26 mouse cellular contexts compared by ENCODE assay signal in the genomic region with DNA sequence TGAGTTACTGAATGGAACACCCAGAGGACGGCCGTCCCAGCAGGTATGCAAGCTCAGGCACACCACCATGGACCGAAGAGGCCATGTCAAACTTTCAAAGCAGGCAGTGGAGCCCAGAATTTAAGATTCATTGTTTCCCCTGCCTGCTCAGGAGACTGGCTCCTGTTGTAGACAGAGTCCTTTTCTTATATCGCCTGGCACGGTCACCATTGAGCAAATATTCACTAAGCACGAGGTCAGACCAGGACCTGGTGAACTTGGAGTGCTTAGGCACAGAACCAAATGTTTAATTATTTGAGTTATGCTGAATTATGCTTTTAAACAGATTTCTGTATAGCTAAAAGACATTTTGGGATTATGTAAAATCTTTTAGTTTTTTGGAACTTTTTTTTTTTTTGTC. TPM values are rescaled to one million over a fixed set of nuclear protein-coding genes. Genes with fewer than 3 reads are reported as not detected.
DNase-seq lines count a peak whose midpoint lies in the region; ATAC-seq and TF ChIP-seq lines count a peak whose summit lies in the region.
"Had no signal": no experiment of that assay in that cellular context is flagged by ENCODE, and none has a peak within 500 bp of the region (broad histone marks: within the 10 kb centered on the region; RNA-seq: fewer than 3 reads in every experiment).

No protein-coding gene starts in this region.

- peaks cover 59% of the 10 kb centered on the region for H3K4me1 ChIP-seq in liver, embryonic 12.5 days
- H3K4me1 ChIP-seq in liver, embryonic 11.5 days (replicated peaks; ENCODE audit: control insufficient read depth, insufficient read depth, low read length), result peaks cover 3% of the 10 kb centered on the region
- H3K4me1 ChIP-seq in stomach, postnatal 0 days (replicated peaks; ENCODE audit: control insufficient read depth, insufficient read depth), result no peaks in the 10 kb centered on the region
- peaks cover 9% of the 10 kb centered on the region for H3K4me1 ChIP-seq in heart, embryonic 10.5 days
- H3K4me1 ChIP-seq: embryonic facial prominence, embryonic 15.5 days; heart, embryonic 15.5 days; hindbrain, embryonic 13.5 days had no signal

- no peak overlapping the region for H3K4me3 ChIP-seq in layer of hippocampus, adult 2 months
- H3K4me3 ChIP-seq in liver, embryonic 12.5 days, result no peak overlapping the region
- H3K4me3 ChIP-seq in liver, embryonic 11.5 days (ENCODE audit: low read depth, low read length), result no peak overlapping the region
- no peak overlapping the region for H3K4me3 ChIP-seq in stomach, postnatal 0 days (ENCODE audit: low read depth, low read length)
- no peak overlapping the region for H3K4me3 ChIP-seq in heart, embryonic 10.5 days
- H3K4me3 ChIP-seq: embryonic facial prominence, embryonic 12.5 days; embryonic facial prominence, embryonic 15.5 days; gastrocnemius, adult 2 months; heart, embryonic 12.5 days; heart, embryonic 15.5 days; hindbrain, embryonic 10.5 days; hindbrain, embryonic 13.5 days had no signal

- no peak overlapping the region for H3K9ac ChIP-seq in liver, embryonic 12.5 days
- no peak overlapping the region for H3K9ac ChIP-seq in liver, embryonic 11.5 days (ENCODE audit: low read depth, low read length)
- H3K9ac ChIP-seq in stomach, postnatal 0 days (ENCODE audit: low read length), result no peak overlapping the region
- H3K9ac ChIP-seq: embryonic facial prominence, embryonic 12.5 days; embryonic facial prominence, embryonic 15.5 days; forebrain, postnatal 0 days; heart, embryonic 12.5 days; heart, embryonic 15.5 days; hindbrain, embryonic 13.5 days had no signal

- H3K27ac ChIP-seq in layer of hippocampus, adult 2 months, result peak overlapping the region; percentile 72
- peak overlapping the region; percentile 32 for H3K27ac ChIP-seq in liver, embryonic 12.5 days
- no peak overlapping the region for H3K27ac ChIP-seq in liver, embryonic 11.5 days (ENCODE audit: low read depth, low read length)
- H3K27ac ChIP-seq in stomach, postnatal 0 days (replicated peaks), result no peak overlapping the region
- H3K27ac ChIP-seq in heart, embryonic 10.5 days, result no peak overlapping the region
- H3K27ac ChIP-seq: embryonic facial prominence, embryonic 12.5 days; embryonic facial prominence, embryonic 15.5 days; gastrocnemius, adult 2 months; heart, embryonic 15.5 days; hindbrain, embryonic 10.5 days; hindbrain, embryonic 13.5 days had no signal

- no peak for ATAC-seq in liver, embryonic 12.5 days
- ATAC-seq in liver, embryonic 11.5 days (replicated peaks; ENCODE audit: low FRiP score), result no peak
- no peak for ATAC-seq in stomach, postnatal 0 days (ENCODE audit: low FRiP score, low TSS enrichment)
- ATAC-seq: CD4-positive, CD25-positive, alpha-beta regulatory T cell, adult 4 months; forebrain, embryonic 14.5 days; forebrain, postnatal 0 days had no signal

- DNase-seq in layer of hippocampus, adult 2 months (ENCODE audit: low spot score in 2 of 2), result no peak
- no peak for DNase-seq in layer of hippocampus, adult 18-20 months (ENCODE audit: low spot score in 2 of 2)
- no peak for DNase-seq in liver, embryonic 11.5 days (ENCODE audit: low spot score)
- peak; percentile 32 for DNase-seq in stomach, postnatal 0 days (ENCODE audit: low spot score)
- no peak for DNase-seq in heart, embryonic 10.5 days (ENCODE audit: low spot score)
- DNase-seq: adrenal gland, adult 2 months; adrenal gland, postnatal 14 days; cerebellum, adult 11 months; cerebellum, adult 2 months; cerebellum, adult 9-11 months; cerebellum, postnatal 25 days; forebrain, postnatal 0 days; gastrocnemius, adult 2 months; gastrocnemius, postnatal 14 days; heart, adult 11 months; heart, postnatal 10 days; heart, postnatal 36 days had no signal

- no peak for TF ChIP-seq CTCF in layer of hippocampus, adult 2 months (conservative IDR thresholded peaks at IDR 0.05)
- TF ChIP-seq CTCF in stomach, postnatal 0 days (IDR thresholded peaks at IDR 0.05; ENCODE audit: low read depth), result no peak

- no peak for TF ChIP-seq EP300 in stomach, postnatal 0 days (optimal IDR thresholded peaks at IDR 0.05)

- H3K9me3 ChIP-seq in liver, embryonic 12.5 days (replicated peaks), result no peaks in the 10 kb centered on the region
- H3K9me3 ChIP-seq in liver, embryonic 11.5 days (ENCODE audit: control insufficient read depth, low read length), result no peaks in the 10 kb centered on the region
- no peaks in the 10 kb centered on the region for H3K9me3 ChIP-seq in stomach, postnatal 0 days (ENCODE audit: control insufficient read depth, low read length)
- H3K9me3 ChIP-seq in heart, embryonic 10.5 days, result no peaks in the 10 kb centered on the region
- H3K9me3 ChIP-seq: embryonic facial prominence, embryonic 12.5 days; embryonic facial prominence, embryonic 15.5 days; heart, embryonic 12.5 days; heart, embryonic 15.5 days; hindbrain, embryonic 10.5 days; hindbrain, embryonic 13.5 days had no signal

- H3K36me3 ChIP-seq in liver, embryonic 12.5 days, result no peaks in the 10 kb centered on the region
- no peaks in the 10 kb centered on the region for H3K36me3 ChIP-seq in liver, embryonic 11.5 days (ENCODE audit: control insufficient read depth, insufficient read depth, low read length)
- no peaks in the 10 kb centered on the region for H3K36me3 ChIP-seq in stomach, postnatal 0 days (ENCODE audit: control insufficient read depth, insufficient read depth, low read length)
- no peaks in the 10 kb centered on the region for H3K36me3 ChIP-seq in heart, embryonic 10.5 days
- H3K36me3 ChIP-seq: embryonic facial prominence, embryonic 12.5 days; embryonic facial prominence, embryonic 15.5 days; heart, embryonic 12.5 days; heart, embryonic 15.5 days; hindbrain, embryonic 10.5 days; hindbrain, embryonic 13.5 days had no signal

- H3K4me2 ChIP-seq in liver, embryonic 12.5 days, result no peak overlapping the region
- no peak overlapping the region for H3K4me2 ChIP-seq in liver, embryonic 11.5 days
- no peak overlapping the region for H3K4me2 ChIP-seq in stomach, postnatal 0 days (replicated peaks; ENCODE audit: low read depth)
- H3K4me2 ChIP-seq: embryonic facial prominence, embryonic 12.5 days; embryonic facial prominence, embryonic 15.5 days; heart, embryonic 12.5 days; heart, embryonic 15.5 days; hindbrain, embryonic 13.5 days had no signal

- no peaks in the 10 kb centered on the region for H3K27me3 ChIP-seq in liver, embryonic 12.5 days (replicated peaks)
- no peaks in the 10 kb centered on the region for H3K27me3 ChIP-seq in liver, embryonic 11.5 days (replicated peaks; ENCODE audit: control insufficient read depth, insufficient read depth, low read length)
- H3K27me3 ChIP-seq in stomach, postnatal 0 days (ENCODE audit: control insufficient read depth, insufficient read depth, low read length), result no peaks in the 10 kb centered on the region
- H3K27me3 ChIP-seq in heart, embryonic 10.5 days (ENCODE audit: insufficient read depth, poor library complexity, severe bottlenecking), result no peaks in the 10 kb centered on the region
- H3K27me3 ChIP-seq: embryonic facial prominence, embryonic 12.5 days; embryonic facial prominence, embryonic 15.5 days; heart, embryonic 12.5 days; heart, embryonic 15.5 days had no signal

- 79% methylated on average over 6 of the region's 6 CpGs for WGBS in liver, embryonic 12.5 days (ENCODE audit: insufficient replicate concordance)
- 87% methylated on average over 6 of the region's 6 CpGs for WGBS in liver, embryonic 11.5 days
- WGBS in stomach, postnatal 0 days, result 45% methylated on average over 6 of the region's 6 CpGs
- 82% methylated on average over 6 of the region's 6 CpGs for WGBS in heart, embryonic 10.5 days

RNA-seq across cellular contexts. Expression of a gene that starts 8.2 kb away (rescaled TPM):
- 100 to 1,000 TPM in 1 of 2 experiments, 10 to 100 TPM in 1; 99.7 to 107 TPM for total RNA-seq in layer of hippocampus, adult 2 months (2021)
- total RNA-seq in layer of hippocampus, adult 18-20 months (2021), result 100 to 1,000 TPM in 1 of 2 experiments, 10 to 100 TPM in 1; 97.4 to 105 TPM
- polyA plus RNA-seq in liver, embryonic 12.5 days (2016; fragmentation: Nextera tagmentation; extraction: Ambion mirVana), result 157 TPM in 2 replicates
- 109 and 130 TPM in 2 replicates for polyA plus RNA-seq in liver, embryonic 11.5 days (2014; fragmentation: Nextera tagmentation; extraction: Ambion mirVana)
- polyA plus RNA-seq in stomach, postnatal 0 days (2015; fragmentation: Nextera tagmentation; extraction: Ambion mirVana), result 12.9 and 14.1 TPM in 2 replicates
- polyA plus RNA-seq in heart, embryonic 10.5 days (2016; fragmentation: Nextera tagmentation; extraction: Ambion mirVana), result 29.8 and 35.8 TPM in 2 replicates

RNA-seq across cellular contexts. Expression of a gene that starts 53.3 kb away (rescaled TPM):
- 1 to 10 TPM; 9.0 to 9.1 TPM for total RNA-seq in layer of hippocampus, adult 2 months (2021)
- total RNA-seq in layer of hippocampus, adult 18-20 months (2021), result 1 to 10 TPM; 5.9 to 7.7 TPM
- 5.5 and 6.4 TPM in 2 replicates for polyA plus RNA-seq in liver, embryonic 12.5 days (2016; fragmentation: Nextera tagmentation; extraction: Ambion mirVana)
- polyA plus RNA-seq in liver, embryonic 11.5 days (2014; fragmentation: Nextera tagmentation; extraction: Ambion mirVana), result 8.2 and 8.4 TPM in 2 replicates
- 7.9 and 8.7 TPM in 2 replicates for polyA plus RNA-seq in stomach, postnatal 0 days (2015; fragmentation: Nextera tagmentation; extraction: Ambion mirVana)
- polyA plus RNA-seq in heart, embryonic 10.5 days (2016; fragmentation: Nextera tagmentation; extraction: Ambion mirVana), result 9.9 and 11.4 TPM in 2 replicates

Comparison
In these comparisons a context has a peak if more than half of its experiments do, and no peak if none do; other contexts are left out.
1. H3K27ac ChIP-seq: peak in layer of hippocampus, adult 2 months (single experiment) and liver, embryonic 12.5 days (single experiment); none in liver, embryonic 11.5 days (single experiment), stomach, postnatal 0 days (single experiment) and heart, embryonic 10.5 days (single experiment).